Mouse (Mus musculus): ENCODE measurements around the gene Tmem56. TPM values are rescaled to one million over a fixed set of nuclear protein-coding genes. Genes with fewer than 3 reads are reported as not detected.

Gene Tmem56
- polyA plus RNA-seq, 1 experiment from 2014 or later: 1.5 TPM

GRCm38 (mm10) chr3:121202638-121203037 lies 80.3 kb downstream of the Tmem56 start:
- no peaks in the 10 kb centered on the region for H3K9me3 ChIP-seq (ENCODE audit: control insufficient read depth, low read length)
- no peaks in the 10 kb centered on the region for H3K36me3 ChIP-seq (ENCODE audit: control insufficient read depth, insufficient read depth, low read length)
- H3K4me3 ChIP-seq (ENCODE audit: control insufficient read depth in 1 of 2, insufficient read depth in 1 of 2, low read depth in 1 of 2, low read length in 2 of 2): no peak overlapping the region
- H3K27ac ChIP-seq (replicated peaks in 1 of 2; ENCODE audit: control insufficient read depth in 1 of 2, insufficient read depth in 1 of 2, low read depth in 2 of 2, low read length in 2 of 2): no peak overlapping the region
- no peak overlapping the region for H3K4me2 ChIP-seq (ENCODE audit: low read length)
- H3K27me3 ChIP-seq (ENCODE audit: control insufficient read depth, insufficient read depth, low read length): no peaks in the 10 kb centered on the region
- no peak for ATAC-seq (ENCODE audit: insufficient number of reproducible peaks, insufficient read depth, low FRiP score, low read depth)
- 90% methylated on average over 2 of the region's 2 CpGs for WGBS
- H3K4me1 ChIP-seq (ENCODE audit: control insufficient read depth in 2 of 2, insufficient read depth in 2 of 2, low read length in 2 of 2): peaks cover 0 to 4% of the 10 kb centered on the region in 2 experiments; a peak in 1 of 4 replicates
- no peak overlapping the region for H3K9ac ChIP-seq (ENCODE audit: low read length)

- peaks cover 0 to 4% of the 10 kb centered on the region in 2 experiments; a peak in 1 of 4 replicates for H3K4me1 ChIP-seq (ENCODE audit: control insufficient read depth in 2 of 2, insufficient read depth in 2 of 2, low read length in 2 of 2)
- WGBS: 38% methylated on average over 11 of the region's 11 CpGs
- no peak overlapping the region for H3K27ac ChIP-seq (replicated peaks in 1 of 2; ENCODE audit: control insufficient read depth in 1 of 2, insufficient read depth in 1 of 2, low read depth in 2 of 2, low read length in 2 of 2)
- no peak overlapping the region for H3K9ac ChIP-seq (ENCODE audit: low read length)
- ATAC-seq (ENCODE audit: insufficient number of reproducible peaks, insufficient read depth, low FRiP score, low read depth): no peak
- H3K9me3 ChIP-seq (ENCODE audit: control insufficient read depth, low read length): no peaks in the 10 kb centered on the region
- no peak overlapping the region for H3K4me2 ChIP-seq (ENCODE audit: low read length)
- no peaks in the 10 kb centered on the region for H3K36me3 ChIP-seq (ENCODE audit: control insufficient read depth, insufficient read depth, low read length)
- H3K27me3 ChIP-seq (ENCODE audit: control insufficient read depth, insufficient read depth, low read length): no peaks in the 10 kb centered on the region
- no peak overlapping the region for H3K4me3 ChIP-seq (ENCODE audit: control insufficient read depth in 1 of 2, insufficient read depth in 1 of 2, low read depth in 1 of 2, low read length in 2 of 2)
Measured at GRCm38 (mm10) chr3:121201012-121201747, 81.7 kb downstream of the Tmem56 start.

GRCm38 (mm10) chr3:121189199-121189598 lies 93.7 kb downstream of the Tmem56 start:
- Histone ChIP-seq H3K9me3 (ENCODE audit: control insufficient read depth, low read length) (no peaks in the 10 kb centered on the region), H3K36me3 (ENCODE audit: control insufficient read depth, insufficient read depth, low read length) (no peaks in the 10 kb centered on the region), H3K4me2 (ENCODE audit: low read length) (no peak overlapping the region), H3K4me1 (ENCODE audit: control insufficient read depth in 2 of 2, insufficient read depth in 2 of 2, low read length in 2 of 2) (peaks cover 0 to 2% of the 10 kb centered on the region in 2 experiments; a peak in 1 of 4 replicates), H3K27ac (replicated peaks in 1 of 2; ENCODE audit: control insufficient read depth in 1 of 2, insufficient read depth in 1 of 2, low read depth in 2 of 2, low read length in 2 of 2) (no peak overlapping the region), H3K9ac (ENCODE audit: low read length) (no peak overlapping the region), H3K4me3 (ENCODE audit: control insufficient read depth in 1 of 2, insufficient read depth in 1 of 2, low read depth in 1 of 2, low read length in 2 of 2) (no peak overlapping the region), H3K27me3 (ENCODE audit: control insufficient read depth, insufficient read depth, low read length) (no peaks in the 10 kb centered on the region)
- 73% methylated on average over 2 of the region's 2 CpGs for WGBS
- ATAC-seq (ENCODE audit: insufficient number of reproducible peaks, insufficient read depth, low FRiP score, low read depth): no peak

- peaks cover 2 to 4% of the 10 kb centered on the region in 2 experiments; a peak in 3 of 4 replicates for H3K4me1 ChIP-seq (ENCODE audit: control insufficient read depth in 2 of 2, insufficient read depth in 2 of 2, low read length in 2 of 2)
- ATAC-seq (ENCODE audit: insufficient number of reproducible peaks, insufficient read depth, low FRiP score, low read depth): no peak
- 88% methylated on average over 7 of the region's 7 CpGs for WGBS
- H3K9me3 ChIP-seq (ENCODE audit: control insufficient read depth, low read length): no peaks in the 10 kb centered on the region
- H3K9ac ChIP-seq (ENCODE audit: low read length): no peak overlapping the region
- no peaks in the 10 kb centered on the region for H3K36me3 ChIP-seq (ENCODE audit: control insufficient read depth, insufficient read depth, low read length)
- H3K4me3 ChIP-seq (ENCODE audit: control insufficient read depth in 1 of 2, insufficient read depth in 1 of 2, low read depth in 1 of 2, low read length in 2 of 2): no peak overlapping the region
- no peak overlapping the region for H3K27ac ChIP-seq (replicated peaks in 1 of 2; ENCODE audit: control insufficient read depth in 1 of 2, insufficient read depth in 1 of 2, low read depth in 2 of 2, low read length in 2 of 2)
- no peaks in the 10 kb centered on the region for H3K27me3 ChIP-seq (ENCODE audit: control insufficient read depth, insufficient read depth, low read length)
- no peak overlapping the region for H3K4me2 ChIP-seq (ENCODE audit: low read length)
Measured at GRCm38 (mm10) chr3:121187510-121187909, 95.4 kb downstream of the Tmem56 start.

- no peak overlapping the region for H3K9ac ChIP-seq (ENCODE audit: low read length)
- no peaks in the 10 kb centered on the region for H3K9me3 ChIP-seq (ENCODE audit: control insufficient read depth, low read length)
- H3K4me1 ChIP-seq (ENCODE audit: control insufficient read depth in 2 of 2, insufficient read depth in 2 of 2, low read length in 2 of 2): peaks cover 2 to 5% of the 10 kb centered on the region in 2 experiments; a peak in 3 of 4 replicates
- no peak for ATAC-seq (ENCODE audit: insufficient number of reproducible peaks, insufficient read depth, low FRiP score, low read depth)
- H3K27me3 ChIP-seq (ENCODE audit: control insufficient read depth, insufficient read depth, low read length): no peaks in the 10 kb centered on the region
- H3K4me2 ChIP-seq (ENCODE audit: low read length): no peak overlapping the region
- no peak overlapping the region for H3K4me3 ChIP-seq (ENCODE audit: control insufficient read depth in 1 of 2, insufficient read depth in 1 of 2, low read depth in 1 of 2, low read length in 2 of 2)
- no peak overlapping the region for H3K27ac ChIP-seq (replicated peaks in 1 of 2; ENCODE audit: control insufficient read depth in 1 of 2, insufficient read depth in 1 of 2, low read depth in 2 of 2, low read length in 2 of 2)
- 82% methylated on average over 3 of the region's 3 CpGs for WGBS
- H3K36me3 ChIP-seq (ENCODE audit: control insufficient read depth, insufficient read depth, low read length): no peaks in the 10 kb centered on the region
Measured at GRCm38 (mm10) chr3:121186925-121187324, 96.0 kb downstream of the Tmem56 start.

- Histone ChIP-seq H3K4me1 (ENCODE audit: control insufficient read depth in 2 of 2, insufficient read depth in 2 of 2, low read length in 2 of 2) (peaks cover 2 to 5% of the 10 kb centered on the region in 2 experiments; a peak in 3 of 4 replicates), H3K9me3 (ENCODE audit: control insufficient read depth, low read length) (no peaks in the 10 kb centered on the region), H3K27ac (replicated peaks in 1 of 2; ENCODE audit: control insufficient read depth in 1 of 2, insufficient read depth in 1 of 2, low read depth in 2 of 2, low read length in 2 of 2) (no peak overlapping the region), H3K9ac (ENCODE audit: low read length) (no peak overlapping the region), H3K4me2 (ENCODE audit: low read length) (no peak overlapping the region), H3K27me3 (ENCODE audit: control insufficient read depth, insufficient read depth, low read length) (no peaks in the 10 kb centered on the region), H3K36me3 (ENCODE audit: control insufficient read depth, insufficient read depth, low read length) (no peaks in the 10 kb centered on the region), H3K4me3 (ENCODE audit: control insufficient read depth in 1 of 2, insufficient read depth in 1 of 2, low read depth in 1 of 2, low read length in 2 of 2) (no peak overlapping the region)
- no peak for ATAC-seq (ENCODE audit: insufficient number of reproducible peaks, insufficient read depth, low FRiP score, low read depth)
- WGBS: 88% methylated on average over 3 of the region's 3 CpGs
Measured at GRCm38 (mm10) chr3:121185197-121185596, 97.7 kb downstream of the Tmem56 start.

GRCm38 (mm10) chr3:121176011-121176410 lies 106.9 kb downstream of the Tmem56 start:
- Histone ChIP-seq H3K4me1 (ENCODE audit: control insufficient read depth in 2 of 2, insufficient read depth in 2 of 2, low read length in 2 of 2) (no peaks in the 10 kb centered on the region), H3K4me3 (ENCODE audit: control insufficient read depth in 1 of 2, insufficient read depth in 1 of 2, low read depth in 1 of 2, low read length in 2 of 2) (no peak overlapping the region), H3K27me3 (ENCODE audit: control insufficient read depth, insufficient read depth, low read length) (no peaks in the 10 kb centered on the region), H3K27ac (replicated peaks in 1 of 2; ENCODE audit: control insufficient read depth in 1 of 2, insufficient read depth in 1 of 2, low read depth in 2 of 2, low read length in 2 of 2) (no peak overlapping the region), H3K4me2 (ENCODE audit: low read length) (no peak overlapping the region), H3K9ac (ENCODE audit: low read length) (no peak overlapping the region), H3K9me3 (ENCODE audit: control insufficient read depth, low read length) (no peaks in the 10 kb centered on the region), H3K36me3 (ENCODE audit: control insufficient read depth, insufficient read depth, low read length) (no peaks in the 10 kb centered on the region)
- WGBS: 100% methylated on average over 1 of the region's 1 CpGs
- ATAC-seq (ENCODE audit: insufficient number of reproducible peaks, insufficient read depth, low FRiP score, low read depth): no peak

Measured in heart, embryonic 14.5 days (tissue).